10 mouse cellular contexts compared by ENCODE assay signal in genomic region chr14:25611159-25611697, GRCm38 (mm10).
DNase-seq lines count a peak whose midpoint lies in the region; ATAC-seq lines count a peak whose summit lies in the region.
"Had no signal": no experiment of that assay in that cellular context is flagged by ENCODE, and none has a peak within 500 bp of the region (broad histone marks: within the 10 kb centered on the region; RNA-seq: fewer than 3 reads in every experiment).

No protein-coding gene starts in this region.

- H3K4me3 ChIP-seq in kidney, embryonic 14.5 days (ENCODE audit: low read length) = no peak overlapping the region
- H3K4me3 ChIP-seq in embryonic facial prominence, embryonic 14.5 days (ENCODE audit: low read depth, low read length) = no peak overlapping the region
- peak overlapping the region; percentile 40 for H3K4me3 ChIP-seq in hindbrain, embryonic 13.5 days
- peak overlapping the region; percentile 84 for H3K4me3 ChIP-seq in midbrain, embryonic 16.5 days (ENCODE audit: low read depth, low read length)
- H3K4me3 ChIP-seq in liver, embryonic 12.5 days = no peak overlapping the region

- ATAC-seq in kidney, embryonic 14.5 days (ENCODE audit: low FRiP score, low TSS enrichment) = no peak
- no peak for ATAC-seq in embryonic facial prominence, embryonic 14.5 days (ENCODE audit: low read depth)
- no peak for ATAC-seq in hindbrain, embryonic 13.5 days (ENCODE audit: low FRiP score)
- ATAC-seq in midbrain, embryonic 16.5 days = no peak
- ATAC-seq in liver, embryonic 12.5 days = no peak

- no peaks in the 10 kb centered on the region for H3K9me3 ChIP-seq in kidney, embryonic 14.5 days (ENCODE audit: control insufficient read depth, low read length)
- H3K9me3 ChIP-seq in embryonic facial prominence, embryonic 14.5 days (ENCODE audit: control insufficient read depth, low read length) = no peaks in the 10 kb centered on the region
- no peaks in the 10 kb centered on the region for H3K9me3 ChIP-seq in hindbrain, embryonic 13.5 days
- no peaks in the 10 kb centered on the region for H3K9me3 ChIP-seq in midbrain, embryonic 16.5 days (replicated peaks; ENCODE audit: control insufficient read depth, low read length, poor library complexity, severe bottlenecking)
- H3K9me3 ChIP-seq in liver, embryonic 12.5 days (replicated peaks) = no peaks in the 10 kb centered on the region

- WGBS in kidney, embryonic 14.5 days = 40% methylated on average over 9 of the region's 9 CpGs
- WGBS in embryonic facial prominence, embryonic 14.5 days = 38% methylated on average over 9 of the region's 9 CpGs
- WGBS in hindbrain, embryonic 13.5 days = 42% methylated on average over 9 of the region's 9 CpGs
- WGBS in midbrain, embryonic 16.5 days = 21% methylated on average over 9 of the region's 9 CpGs
- 73% methylated on average over 9 of the region's 9 CpGs for WGBS in liver, embryonic 12.5 days (ENCODE audit: insufficient replicate concordance)

- DNase-seq in kidney, postnatal 4 days = no peak
- no peak for DNase-seq in embryonic facial prominence, embryonic 14.5 days (ENCODE audit: low spot score)
- no peak for DNase-seq in layer of hippocampus, adult 18-20 months (ENCODE audit: low spot score in 2 of 2)
- no peak for DNase-seq in spleen, postnatal 4 days (ENCODE audit: low spot score in 2 of 2)
- DNase-seq: gastrocnemius, postnatal 14 days had no signal

- no peaks in the 10 kb centered on the region; the same call in 1 of the 2 replicates for H3K36me3 ChIP-seq in kidney, embryonic 14.5 days (ENCODE audit: control insufficient read depth, insufficient read depth, low read length)
- H3K36me3 ChIP-seq in embryonic facial prominence, embryonic 14.5 days (ENCODE audit: control insufficient read depth, insufficient read depth, low read length) = peaks cover 4% of the 10 kb centered on the region; the same call in 1 of the 2 replicates
- H3K36me3 ChIP-seq in hindbrain, embryonic 13.5 days = peaks cover 3% of the 10 kb centered on the region
- no peaks in the 10 kb centered on the region for H3K36me3 ChIP-seq in midbrain, embryonic 16.5 days (ENCODE audit: control insufficient read depth, insufficient read depth, low read length)
- H3K36me3 ChIP-seq in liver, embryonic 12.5 days = 0 out of 2 replicates have a peak, but pooled peaks cover 9% of the 10 kb centered on the region

- H3K27ac ChIP-seq in kidney, embryonic 14.5 days (ENCODE audit: low read depth, low read length) = peak overlapping the region; percentile 47; the same call in 1 of the 2 replicates
- H3K27ac ChIP-seq in embryonic facial prominence, embryonic 14.5 days (replicated peaks; ENCODE audit: low read depth, low read length) = peak overlapping the region; percentile 44
- H3K27ac ChIP-seq in hindbrain, embryonic 13.5 days = peak overlapping the region; percentile 84
- peak overlapping the region; percentile 43 for H3K27ac ChIP-seq in midbrain, embryonic 16.5 days (ENCODE audit: low read length)
- H3K27ac ChIP-seq in liver, embryonic 12.5 days = no peak overlapping the region
- H3K27ac ChIP-seq: macrophage had no signal

- H3K27me3 ChIP-seq in kidney, embryonic 14.5 days (ENCODE audit: control insufficient read depth, insufficient read depth, low read length) = no peaks in the 10 kb centered on the region
- no peaks in the 10 kb centered on the region for H3K27me3 ChIP-seq in embryonic facial prominence, embryonic 14.5 days (replicated peaks; ENCODE audit: control insufficient read depth, insufficient read depth, low read length)
- no peaks in the 10 kb centered on the region for H3K27me3 ChIP-seq in hindbrain, embryonic 13.5 days
- H3K27me3 ChIP-seq in midbrain, embryonic 16.5 days (ENCODE audit: control insufficient read depth, insufficient read depth, low read depth, low read length) = no peaks in the 10 kb centered on the region
- peaks cover 29% of the 10 kb centered on the region for H3K27me3 ChIP-seq in liver, embryonic 12.5 days (replicated peaks)

- peaks cover 58% of the 10 kb centered on the region for H3K4me1 ChIP-seq in kidney, embryonic 14.5 days (ENCODE audit: control insufficient read depth, insufficient read depth, low read length)
- peaks cover 55% of the 10 kb centered on the region for H3K4me1 ChIP-seq in embryonic facial prominence, embryonic 14.5 days (ENCODE audit: control insufficient read depth, insufficient read depth, low read length)
- H3K4me1 ChIP-seq in hindbrain, embryonic 13.5 days (replicated peaks) = peaks cover 89% of the 10 kb centered on the region
- peaks cover 77% of the 10 kb centered on the region for H3K4me1 ChIP-seq in midbrain, embryonic 16.5 days (ENCODE audit: control insufficient read depth, insufficient read depth, low read length)
- H3K4me1 ChIP-seq in liver, embryonic 12.5 days = peaks cover 83% of the 10 kb centered on the region

- 0 out of 2 replicates have a peak overlapping the region, but pooled peaks have one; percentile 20 for H3K9ac ChIP-seq in kidney, embryonic 14.5 days (ENCODE audit: low read depth, low read length)
- H3K9ac ChIP-seq in embryonic facial prominence, embryonic 14.5 days (ENCODE audit: low read depth, low read length) = peak overlapping the region; percentile 35; the same call in 1 of the 2 replicates
- peak overlapping the region; percentile 74 for H3K9ac ChIP-seq in hindbrain, embryonic 13.5 days
- H3K9ac ChIP-seq in midbrain, embryonic 16.5 days (ENCODE audit: low read depth, low read length) = peak overlapping the region; percentile 71
- no peak overlapping the region for H3K9ac ChIP-seq in liver, embryonic 12.5 days

- H3K4me2 ChIP-seq in kidney, embryonic 14.5 days (replicated peaks; ENCODE audit: low read depth, low read length) = peak overlapping the region; percentile 12; the same call in 1 of the 2 replicates
- H3K4me2 ChIP-seq in embryonic facial prominence, embryonic 14.5 days (ENCODE audit: low read depth, low read length) = peak overlapping the region; percentile 42; the same call in 1 of the 2 replicates
- H3K4me2 ChIP-seq in hindbrain, embryonic 13.5 days = peak overlapping the region; percentile 98
- H3K4me2 ChIP-seq in midbrain, embryonic 16.5 days (ENCODE audit: low read length) = peak overlapping the region; percentile 98
- no peak overlapping the region for H3K4me2 ChIP-seq in liver, embryonic 12.5 days

Comparison
In these comparisons a context has a peak if more than half of its experiments do, and no peak if none do; other contexts are left out.
1. H3K4me3 ChIP-seq: peak in hindbrain, embryonic 13.5 days (single experiment) and midbrain, embryonic 16.5 days (single experiment); none in kidney, embryonic 14.5 days (single experiment), embryonic facial prominence, embryonic 14.5 days (single experiment) and liver, embryonic 12.5 days (single experiment).